Comparison of ENCODE assay signal across 8 mouse cellular contexts in genomic region chr3:40540567-40541554, GRCm38 (mm10). TPM values are rescaled to one million over a fixed set of nuclear protein-coding genes. Genes with fewer than 3 reads are reported as not detected.
A peak's percentile ranks its signal among the peaks of the same experiment; 100 is the strongest.
DNase-seq lines count a peak whose midpoint lies in the region; ATAC-seq and TF ChIP-seq lines count a peak whose summit lies in the region.

No protein-coding gene starts in this region.

- peak; percentile 41 for TF ChIP-seq POLR2A in embryonic fibroblast, embryonic 13.5 days (IDR thresholded peaks at IDR 0.05; ENCODE audit: low read depth, low read length)

- whole genome bisulfite sequencing in heart, embryonic 10.5 days, result 4% methylated on average over 44 of the region's 45 CpGs
- 4% methylated on average over 45 of the region's 45 CpGs for WGBS in kidney, embryonic 15.5 days
- WGBS in limb, embryonic 15.5 days, result 3% methylated on average over 45 of the region's 45 CpGs
- 5% methylated on average over 40 of the region's 45 CpGs for WGBS in midbrain, postnatal 0 days

- ATAC-seq in kidney, embryonic 15.5 days (replicated peaks; ENCODE audit: low FRiP score), result peak; percentile 96
- ATAC-seq in limb, embryonic 15.5 days (ENCODE audit: insufficient number of reproducible peaks, low FRiP score, low TSS enrichment, low read depth), result peak; percentile 82
- ATAC-seq in midbrain, postnatal 0 days (ENCODE audit: low FRiP score), result peak; percentile 95

- no peak for TF ChIP-seq CTCF in embryonic fibroblast, embryonic 13.5 days (IDR thresholded peaks at IDR 0.05; ENCODE audit: borderline replicate concordance, insufficient read depth, low read length)
- TF ChIP-seq CTCF in midbrain, postnatal 0 days (IDR thresholded peaks at IDR 0.05), result peak; percentile 51

- peak overlapping the region; percentile 75 for H3K4me2 ChIP-seq in kidney, embryonic 15.5 days
- peak overlapping the region; percentile 74 for H3K4me2 ChIP-seq in limb, embryonic 15.5 days
- peak overlapping the region; percentile 59 for H3K4me2 ChIP-seq in midbrain, postnatal 0 days (ENCODE audit: low read depth, low read length, poor library complexity, severe bottlenecking)

- H3K9me3 ChIP-seq in heart, embryonic 10.5 days, result no peaks in the 10 kb centered on the region
- no peaks in the 10 kb centered on the region for H3K9me3 ChIP-seq in kidney, embryonic 15.5 days (replicated peaks)
- no peaks in the 10 kb centered on the region for H3K9me3 ChIP-seq in limb, embryonic 15.5 days
- 0 out of 2 replicates have a peak, but pooled peaks cover 3% of the 10 kb centered on the region for H3K9me3 ChIP-seq in midbrain, postnatal 0 days (ENCODE audit: low read length)

- no peak overlapping the region for H3K27ac ChIP-seq in embryonic fibroblast, embryonic 13.5 days (ENCODE audit: insufficient read depth, low read length)
- H3K27ac ChIP-seq in heart, embryonic 10.5 days, result peak overlapping the region; percentile 84
- H3K27ac ChIP-seq in kidney, embryonic 15.5 days, result 0 out of 2 replicates have a peak overlapping the region, but pooled peaks have one; percentile 45
- H3K27ac ChIP-seq in limb, embryonic 15.5 days, result no peak overlapping the region
- H3K27ac ChIP-seq in midbrain, postnatal 0 days (ENCODE audit: low read depth, low read length), result 0 out of 2 replicates have a peak overlapping the region, but pooled peaks have one; percentile 12

- peak; percentile 90 to 91 for DNase-seq in B cell, adult 2 months
- peak; percentile 94 for DNase-seq in brain, adult 2 months (ENCODE audit: low read depth, low spot score)
- peak; percentile 96 for DNase-seq in heart, embryonic 10.5 days (ENCODE audit: low spot score)
- peak; percentile 91 for DNase-seq in midbrain, postnatal 0 days (ENCODE audit: low spot score)
- peak; percentile 80 to 92 for DNase-seq in spleen, postnatal 10 days (ENCODE audit: low spot score in 2 of 2)

- H3K4me3 ChIP-seq in embryonic fibroblast, embryonic 13.5 days (ENCODE audit: insufficient read depth, low read length), result peak overlapping the region; percentile 75
- H3K4me3 ChIP-seq in heart, embryonic 10.5 days, result peak overlapping the region; percentile 88
- peak overlapping the region; percentile 90 for H3K4me3 ChIP-seq in kidney, embryonic 15.5 days (replicated peaks)
- peak overlapping the region; percentile 68 for H3K4me3 ChIP-seq in limb, embryonic 15.5 days
- peak overlapping the region; percentile 82 for H3K4me3 ChIP-seq in midbrain, postnatal 0 days (ENCODE audit: low read depth, low read length)

- peak overlapping the region; percentile 71 for H3K9ac ChIP-seq in kidney, embryonic 15.5 days
- peak overlapping the region; percentile 57 for H3K9ac ChIP-seq in limb, embryonic 15.5 days
- H3K9ac ChIP-seq in midbrain, postnatal 0 days (replicated peaks; ENCODE audit: low read length, poor library complexity, severe bottlenecking), result peak overlapping the region; percentile 75

- H3K4me1 ChIP-seq in embryonic fibroblast, embryonic 13.5 days (ENCODE audit: control insufficient read depth, insufficient read depth, low read length), result no peaks in the 10 kb centered on the region
- H3K4me1 ChIP-seq in heart, embryonic 10.5 days, result 0 out of 2 replicates have a peak, but pooled peaks cover 3% of the 10 kb centered on the region
- no peaks in the 10 kb centered on the region for H3K4me1 ChIP-seq in kidney, embryonic 15.5 days
- H3K4me1 ChIP-seq in limb, embryonic 15.5 days, result no peaks in the 10 kb centered on the region
- no peaks in the 10 kb centered on the region for H3K4me1 ChIP-seq in midbrain, postnatal 0 days (ENCODE audit: insufficient read depth, low read length)

- H3K36me3 ChIP-seq in heart, embryonic 10.5 days, result no peaks in the 10 kb centered on the region
- no peaks in the 10 kb centered on the region for H3K36me3 ChIP-seq in kidney, embryonic 15.5 days
- no peaks in the 10 kb centered on the region for H3K36me3 ChIP-seq in limb, embryonic 15.5 days
- H3K36me3 ChIP-seq in midbrain, postnatal 0 days (ENCODE audit: insufficient read depth, low read length), result no peaks in the 10 kb centered on the region

- H3K27me3 ChIP-seq in heart, embryonic 10.5 days (ENCODE audit: insufficient read depth, poor library complexity, severe bottlenecking), result no peaks in the 10 kb centered on the region
- H3K27me3 ChIP-seq in kidney, embryonic 15.5 days, result peaks cover 3% of the 10 kb centered on the region; the same call in 1 of the 2 replicates
- H3K27me3 ChIP-seq in limb, embryonic 15.5 days, result no peaks in the 10 kb centered on the region
- H3K27me3 ChIP-seq in midbrain, postnatal 0 days (ENCODE audit: insufficient read depth, low read length), result no peaks in the 10 kb centered on the region

RNA-seq across cellular contexts. Expression of gene Intu, which starts 9.8 kb away (rescaled TPM):
- polyA plus RNA-seq in embryonic fibroblast, embryonic 13.5 days (2011; ENCODE audit: insufficient read length, low read depth, missing spikeins), result 3.0 and 3.1 TPM in 2 replicates
- polyA plus RNA-seq in heart, embryonic 10.5 days (2016; fragmentation: Nextera tagmentation; extraction: Ambion mirVana), result 3.6 and 4.2 TPM in 2 replicates
- 3.4 TPM in 2 replicates for polyA plus RNA-seq in kidney, embryonic 15.5 days (2015; fragmentation: Nextera tagmentation; extraction: Ambion mirVana)
- polyA plus RNA-seq in limb, embryonic 15.5 days (2015; fragmentation: Nextera tagmentation; extraction: Ambion mirVana), result 2.3 TPM in 2 replicates
- total RNA-seq in midbrain, postnatal 0 days (2014; rRNA removed), result 6.7 and 7.6 TPM in 2 replicates
- 2.5 TPM in 2 replicates for polyA plus RNA-seq in midbrain, postnatal 0 days (2015; fragmentation: Nextera tagmentation; extraction: Ambion mirVana)

Comparison
In these comparisons a context has a peak if more than half of its experiments do, and no peak if none do; other contexts are left out.
1. H3K27ac ChIP-seq: peak in heart, embryonic 10.5 days (single experiment), kidney, embryonic 15.5 days (single experiment) and midbrain, postnatal 0 days (single experiment); none in embryonic fibroblast, embryonic 13.5 days (single experiment) and limb, embryonic 15.5 days (single experiment).
2. Peak in every context shown above with its lines, with median percentiles within 50 percentile points of each other: DNase-seq, H3K4me3 ChIP-seq, ATAC-seq, H3K4me2 ChIP-seq and H3K9ac ChIP-seq.